Mouse (Mus musculus) lung, adult 2 months (tissue): ENCODE data around the gene Tmem254b.
"Not testable (repeated sequence)": the region's sequence is repeated elsewhere in the genome, so short reads cannot be mapped to it uniquely, and the experiment has no call there.

Experiments used
- CTCF ChIP-seq: fragments of 200-500 bp; IDR thresholded peaks from 2 replicates; pipeline ENCODE4 v1.5.1; 2011; ENCODE audit warnings: mild to moderate bottlenecking, low read length, control low read depth; ENCODE audit not compliant: insufficient read depth
- POLR2A ChIP-seq: fragments of 200-500 bp; IDR thresholded peaks from 2 replicates; pipeline ENCODE4 v1.6.1; 2011; ENCODE audit warnings: low read depth, mild to moderate bottlenecking, control low read depth, low read length, borderline replicate concordance; ENCODE audit errors: extremely low read depth

DNA sequence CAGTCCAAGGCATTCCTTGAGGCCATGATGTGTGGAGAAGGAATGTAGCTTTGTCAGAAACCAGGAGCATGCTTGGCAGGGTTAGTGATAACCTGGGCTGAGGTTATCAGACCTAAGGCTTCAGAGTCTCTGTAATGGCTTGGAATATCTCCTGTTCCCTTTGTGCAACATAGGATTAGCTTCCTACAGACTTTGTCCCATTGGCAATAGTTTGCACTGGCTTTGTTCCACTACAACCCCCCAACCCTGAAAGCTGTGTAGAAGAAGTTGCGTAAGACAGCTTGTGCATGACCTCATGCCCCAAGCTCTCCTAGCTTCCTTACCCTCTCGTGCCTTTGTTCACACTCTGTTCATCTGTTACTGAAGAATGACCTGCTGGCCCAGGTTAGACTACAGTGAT lies 30.3 kb upstream of the Tmem254b start:
- TF ChIP-seq CTCF, POLR2A: not testable (repeated sequence)
